Mouse (Mus musculus): ENCODE data around the gene Ppard.
"Not testable (repeated sequence)": the region's sequence is repeated elsewhere in the genome, so short reads cannot be mapped to it uniquely, and the experiment has no call there.

Gene Ppard

GRCm38 (mm10) chr17:28211921-28212341, 20.6 kb upstream of the Ppard start:
- H3K36me3 ChIP-seq (ENCODE audit: control insufficient read depth, insufficient read depth, low read length, poor library complexity, severe bottlenecking) = peaks cover 2% of the 10 kb centered on the region
- peak; percentile 80 for DNase-seq (ENCODE audit: low read depth, low spot score)
- H3K27me3 ChIP-seq (ENCODE audit: control insufficient read depth, insufficient read depth, low read length, poor library complexity, severe bottlenecking) = no peaks in the 10 kb centered on the region

GRCm38 (mm10) chr17:28212391-28212790, 20.1 kb upstream of the Ppard start:
- Histone ChIP-seq H3K27me3 (ENCODE audit: control insufficient read depth, insufficient read depth, low read length, poor library complexity, severe bottlenecking) (no peaks in the 10 kb centered on the region), H3K36me3 (ENCODE audit: control insufficient read depth, insufficient read depth, low read length, poor library complexity, severe bottlenecking) (peaks cover 2% of the 10 kb centered on the region)
- no peak for DNase-seq (ENCODE audit: low read depth, low spot score)

GRCm38 (mm10) chr17:28213236-28213635, 19.3 kb upstream of the Ppard start:
- no peaks in the 10 kb centered on the region for H3K27me3 ChIP-seq (ENCODE audit: control insufficient read depth, insufficient read depth, low read length, poor library complexity, severe bottlenecking)
- DNase-seq (ENCODE audit: low read depth, low spot score) = peak; percentile 60
- H3K36me3 ChIP-seq (ENCODE audit: control insufficient read depth, insufficient read depth, low read length, poor library complexity, severe bottlenecking) = peaks cover 2% of the 10 kb centered on the region

- peaks cover 8% of the 10 kb centered on the region for H3K36me3 ChIP-seq (ENCODE audit: control insufficient read depth, insufficient read depth, low read length, poor library complexity, severe bottlenecking)
- no peak for DNase-seq (ENCODE audit: low read depth, low spot score)
These were observed 15.7 kb upstream of the Ppard start for GRCm38 (mm10) chr17:28216791-28217190.

GRCm38 (mm10) chr17:28217721-28218649, 14.5 kb upstream of the Ppard start:
- peaks cover 8% of the 10 kb centered on the region for H3K36me3 ChIP-seq (ENCODE audit: control insufficient read depth, insufficient read depth, low read length, poor library complexity, severe bottlenecking)
- peak; percentile 69 for DNase-seq (ENCODE audit: low read depth, low spot score)
- H3K27me3 ChIP-seq (ENCODE audit: control insufficient read depth, insufficient read depth, low read length, poor library complexity, severe bottlenecking) = no peaks in the 10 kb centered on the region

More at GRCm38 (mm10) chr17:28216791-28217190, 15.7 kb upstream of the Ppard start:
- H3K27me3 ChIP-seq (ENCODE audit: control insufficient read depth, insufficient read depth, low read length, poor library complexity, severe bottlenecking) = no peaks in the 10 kb centered on the region

GRCm38 (mm10) chr17:28222463-28222862, 10.0 kb upstream of the Ppard start:
- not testable (repeated sequence) for DNase-seq (ENCODE audit: low read depth, low spot score); H3K27me3 ChIP-seq (ENCODE audit: control insufficient read depth, insufficient read depth, low read length, poor library complexity, severe bottlenecking); H3K36me3 ChIP-seq (ENCODE audit: control insufficient read depth, insufficient read depth, low read length, poor library complexity, severe bottlenecking)

- DNase-seq (ENCODE audit: low read depth, low spot score) = peak; percentile 97
- Histone ChIP-seq H3K36me3 (ENCODE audit: control insufficient read depth, insufficient read depth, low read length, poor library complexity, severe bottlenecking) (peaks cover 14% of the 10 kb centered on the region), H3K27me3 (ENCODE audit: control insufficient read depth, insufficient read depth, low read length, poor library complexity, severe bottlenecking) (no peaks in the 10 kb centered on the region)
These were observed 8.7 kb upstream of the Ppard start for GRCm38 (mm10) chr17:28223561-28224391.

- Histone ChIP-seq H3K36me3 (ENCODE audit: control insufficient read depth, insufficient read depth, low read length, poor library complexity, severe bottlenecking) (peaks cover 14% of the 10 kb centered on the region), H3K27me3 (ENCODE audit: control insufficient read depth, insufficient read depth, low read length, poor library complexity, severe bottlenecking) (no peaks in the 10 kb centered on the region)
- DNase-seq (ENCODE audit: low read depth, low spot score) = no peak
These were observed 7.9 kb upstream of the Ppard start for GRCm38 (mm10) chr17:28224615-28225014.

- Histone ChIP-seq H3K27me3 (ENCODE audit: control insufficient read depth, insufficient read depth, low read length, poor library complexity, severe bottlenecking) (no peaks in the 10 kb centered on the region), H3K36me3 (ENCODE audit: control insufficient read depth, insufficient read depth, low read length, poor library complexity, severe bottlenecking) (peaks cover 10% of the 10 kb centered on the region)
- peak; percentile 85 for DNase-seq (ENCODE audit: low read depth, low spot score)
These were observed 6.5 kb upstream of the Ppard start for GRCm38 (mm10) chr17:28226014-28226413.

GRCm38 (mm10) chr17:28230486-28230885, 2.0 kb upstream of the Ppard start:
- no peaks in the 10 kb centered on the region for H3K27me3 ChIP-seq (ENCODE audit: control insufficient read depth, insufficient read depth, low read length, poor library complexity, severe bottlenecking)
- no peak for DNase-seq (ENCODE audit: low read depth, low spot score)
- H3K36me3 ChIP-seq (ENCODE audit: control insufficient read depth, insufficient read depth, low read length, poor library complexity, severe bottlenecking) = peaks cover 8% of the 10 kb centered on the region

GRCm38 (mm10) chr17:28231026-28231736, 1.3 kb upstream of the Ppard start:
- Histone ChIP-seq H3K27me3 (ENCODE audit: control insufficient read depth, insufficient read depth, low read length, poor library complexity, severe bottlenecking) (no peaks in the 10 kb centered on the region), H3K36me3 (ENCODE audit: control insufficient read depth, insufficient read depth, low read length, poor library complexity, severe bottlenecking) (peaks cover 8% of the 10 kb centered on the region)
- no peak for DNase-seq (ENCODE audit: low read depth, low spot score)

- no peaks in the 10 kb centered on the region for H3K27me3 ChIP-seq (ENCODE audit: control insufficient read depth, insufficient read depth, low read length, poor library complexity, severe bottlenecking)
- peaks cover under 1% of the 10 kb centered on the region; the same call in 1 of the 2 replicates for H3K36me3 ChIP-seq (ENCODE audit: control insufficient read depth, insufficient read depth, low read length, poor library complexity, severe bottlenecking)
- peak; percentile 68 for DNase-seq (ENCODE audit: low read depth, low spot score)
These were observed 711 bp downstream of the Ppard start for GRCm38 (mm10) chr17:28233091-28233731.

GRCm38 (mm10) chr17:28234641-28235040, 2.1 kb downstream of the Ppard start:
- DNase-seq (ENCODE audit: low read depth, low spot score) = no peak
- Histone ChIP-seq H3K36me3 (ENCODE audit: control insufficient read depth, insufficient read depth, low read length, poor library complexity, severe bottlenecking) (no peaks in the 10 kb centered on the region; the same call in 1 of the 2 replicates), H3K27me3 (ENCODE audit: control insufficient read depth, insufficient read depth, low read length, poor library complexity, severe bottlenecking) (no peaks in the 10 kb centered on the region)

All from splenic B cell, adult 2 months (primary cell).